Mouse (Mus musculus) neural tube, embryonic 15.5 days (tissue): ENCODE measurements around the gene Plcd3. TPM values are rescaled to one million over a fixed set of nuclear protein-coding genes. Genes with fewer than 3 reads are reported as not detected.

ENCODE experiments used
- ATAC-seq: fragments of 200-750 bp; cut with Nextera tagmentation; 2 replicates; pipeline ENCODE4 v1.8.0; 2017; ENCODE audit warnings: mild to moderate bottlenecking, moderate TSS enrichment, moderate library complexity; ENCODE audit not compliant: low FRiP score
- H3K27ac ChIP-seq: fragments of 300-500 bp; sonication (generic); replicated peaks from 2 replicates; pipeline ENCODE4 v1.5.1; 2015; ENCODE audit warnings: mild to moderate bottlenecking, inconsistent platforms
- H3K27me3 ChIP-seq: fragments of 300-500 bp; sonication (generic); replicated peaks from 2 replicates; pipeline ENCODE4 v1.6.1; 2015; ENCODE audit warnings: inconsistent platforms
- H3K36me3 ChIP-seq: fragments of 300-500 bp; sonication (generic); 2 replicates; pipeline ENCODE4 v1.6.1; 2015; ENCODE audit warnings: inconsistent platforms
- H3K4me1 ChIP-seq: fragments of 300-500 bp; sonication (generic); 2 replicates; pipeline ENCODE4 v1.6.1; 2015; ENCODE audit warnings: inconsistent platforms
- H3K4me2 ChIP-seq: fragments of 300-500 bp; sonication (generic); 2 replicates; pipeline ENCODE4 v1.6.1; 2015; ENCODE audit warnings: inconsistent platforms, mild to moderate bottlenecking, moderate library complexity
- H3K4me3 ChIP-seq: fragments of 300-500 bp; sonication (generic); replicated peaks from 2 replicates; pipeline ENCODE4 v1.5.1; 2015; ENCODE audit warnings: mild to moderate bottlenecking, inconsistent platforms
- H3K9ac ChIP-seq: fragments of 300-500 bp; sonication (generic); replicated peaks from 2 replicates; pipeline ENCODE4 v1.6.1; 2015; ENCODE audit warnings: mild to moderate bottlenecking, inconsistent platforms
- H3K9me3 ChIP-seq: fragments of 300-500 bp; sonication (generic); replicated peaks from 2 replicates; pipeline ENCODE4 v1.6.1; 2016; ENCODE audit warnings: inconsistent platforms
- WGBS: fragments of 180-500 bp; shearing (Covaris S2); methylation state at CpG from one replicate; pipeline ENCODE4 v1.1.7; 2015; ENCODE audit warnings: mixed read lengths; 5-methylcytosine and 5-hydroxymethylcytosine counted together
- polyA plus RNA-seq: library from polyadenylated mRNA; unstranded; fragments of >200 nt; fragmentation: Nextera tagmentation; extraction: Ambion mirVana; gene quantifications from 2 replicates; pipeline ENCODE4 v1.2.1, GENCODE M21; 2015

Gene Plcd3
- polyA plus RNA-seq, 1 experiment from 2014 or later, result 3.2 TPM

DNA sequence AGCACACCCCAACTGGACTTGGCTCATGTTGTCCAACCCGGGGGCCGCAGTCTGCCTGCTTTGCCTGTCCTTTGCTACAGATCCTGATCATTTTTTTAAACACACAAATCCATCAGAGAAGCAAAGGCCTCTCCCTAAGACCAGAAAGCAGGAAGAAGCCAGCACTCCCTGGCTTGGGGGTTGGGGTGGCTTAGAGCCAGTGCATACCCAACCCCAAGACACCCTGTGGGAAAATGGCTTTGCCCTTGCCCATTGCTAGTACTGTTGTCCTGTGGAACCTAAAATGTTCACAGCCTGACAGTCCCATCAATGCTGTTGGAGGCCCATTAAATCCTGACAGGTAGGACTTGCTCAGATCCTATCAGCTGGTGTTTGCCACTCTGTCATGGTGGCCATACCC lies 31.7 kb downstream of the Plcd3 start:
- no peaks in the 10 kb centered on the region for H3K27me3 ChIP-seq
- H3K4me3 ChIP-seq, result no peak overlapping the region
- no peaks in the 10 kb centered on the region; the same call in 1 of the 2 replicates for H3K4me1 ChIP-seq
- WGBS, result 98% methylated on average over 2 of the region's 2 CpGs
- no peak for ATAC-seq
- H3K9me3 ChIP-seq, result no peaks in the 10 kb centered on the region
- no peak overlapping the region for H3K9ac ChIP-seq
- H3K36me3 ChIP-seq, result peaks cover 50% of the 10 kb centered on the region
- no peak overlapping the region for H3K4me2 ChIP-seq
- H3K27ac ChIP-seq, result no peak overlapping the region

- 91% methylated on average over 11 of the region's 11 CpGs for WGBS
- Histone ChIP-seq H3K9ac (no peak overlapping the region), H3K36me3 (peaks cover 58% of the 10 kb centered on the region), H3K4me3 (no peak overlapping the region), H3K4me2 (no peak overlapping the region), H3K27me3 (no peaks in the 10 kb centered on the region), H3K9me3 (no peaks in the 10 kb centered on the region), H3K4me1 (no peaks in the 10 kb centered on the region), H3K27ac (no peak overlapping the region)
- ATAC-seq, result no peak
Measured at GRCm38 (mm10) chr11:103068884-103069283, 32.6 kb downstream of the Plcd3 start.

GRCm38 (mm10) chr11:103068272-103068671 lies 33.2 kb downstream of the Plcd3 start:
- no peak overlapping the region for H3K4me2 ChIP-seq
- no peaks in the 10 kb centered on the region for H3K27me3 ChIP-seq
- ATAC-seq, result no peak
- no peaks in the 10 kb centered on the region for H3K4me1 ChIP-seq
- H3K9ac ChIP-seq, result no peak overlapping the region
- no peaks in the 10 kb centered on the region for H3K9me3 ChIP-seq
- peaks cover 64% of the 10 kb centered on the region for H3K36me3 ChIP-seq
- WGBS, result 93% methylated on average over 4 of the region's 4 CpGs
- no peak overlapping the region for H3K27ac ChIP-seq
- no peak overlapping the region for H3K4me3 ChIP-seq

DNA sequence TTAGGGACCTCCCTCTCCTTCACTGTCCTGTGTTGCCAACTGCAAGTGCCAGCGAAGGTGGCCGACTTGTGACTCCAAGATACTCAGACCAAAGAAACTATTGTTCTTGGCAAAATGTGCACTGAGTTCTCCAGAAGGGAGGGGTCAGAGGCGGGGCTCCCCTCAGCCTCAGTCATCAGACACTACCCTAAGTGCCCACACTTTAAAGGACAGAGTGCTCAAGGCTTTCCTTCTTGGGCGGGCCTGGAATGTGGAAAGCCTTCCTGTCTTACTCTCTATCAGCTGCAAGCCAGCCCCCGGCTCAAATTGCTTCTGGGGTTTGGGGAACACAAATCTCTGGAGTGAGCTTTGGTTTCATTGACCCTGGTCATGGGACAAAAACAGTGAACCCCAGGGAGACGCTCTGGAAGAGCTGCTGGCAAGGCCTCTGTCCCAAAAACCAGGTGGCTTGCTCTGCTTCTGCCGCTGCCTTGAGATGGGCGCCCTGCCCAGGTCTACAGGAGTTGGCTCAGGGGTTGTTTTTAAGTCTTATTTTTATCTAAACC lies 33.9 kb downstream of the Plcd3 start:
- Histone ChIP-seq H3K36me3 (peaks cover 69% of the 10 kb centered on the region), H3K9me3 (no peaks in the 10 kb centered on the region), H3K9ac (no peak overlapping the region), H3K4me3 (no peak overlapping the region), H3K27me3 (no peaks in the 10 kb centered on the region), H3K27ac (no peak overlapping the region), H3K4me1 (no peaks in the 10 kb centered on the region), H3K4me2 (no peak overlapping the region)
- no peak for ATAC-seq
- 77% methylated on average over 8 of the region's 8 CpGs for WGBS

DNA sequence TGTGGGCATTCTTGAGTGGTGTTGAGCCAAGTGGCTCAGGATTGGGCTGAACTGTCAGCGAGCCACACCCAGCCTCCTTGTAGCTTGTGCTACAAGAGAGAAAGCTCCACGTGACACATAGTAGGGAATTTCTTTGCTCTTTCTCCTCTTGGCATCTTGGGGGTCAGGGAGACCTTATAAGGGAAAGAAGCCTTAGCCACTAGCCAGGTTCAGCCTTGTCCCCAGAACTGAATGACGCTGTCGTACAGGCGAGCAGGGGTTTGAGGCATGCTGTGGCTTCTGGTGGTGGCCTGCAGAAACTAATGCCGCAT lies 34.5 kb downstream of the Plcd3 start:
- ATAC-seq, result no peak
- Histone ChIP-seq H3K36me3 (peaks cover 71% of the 10 kb centered on the region), H3K4me3 (no peak overlapping the region), H3K9me3 (no peaks in the 10 kb centered on the region), H3K4me1 (no peaks in the 10 kb centered on the region), H3K4me2 (no peak overlapping the region), H3K27me3 (no peaks in the 10 kb centered on the region), H3K9ac (no peak overlapping the region), H3K27ac (no peak overlapping the region)
- WGBS, result 93% methylated on average over 6 of the region's 6 CpGs

DNA sequence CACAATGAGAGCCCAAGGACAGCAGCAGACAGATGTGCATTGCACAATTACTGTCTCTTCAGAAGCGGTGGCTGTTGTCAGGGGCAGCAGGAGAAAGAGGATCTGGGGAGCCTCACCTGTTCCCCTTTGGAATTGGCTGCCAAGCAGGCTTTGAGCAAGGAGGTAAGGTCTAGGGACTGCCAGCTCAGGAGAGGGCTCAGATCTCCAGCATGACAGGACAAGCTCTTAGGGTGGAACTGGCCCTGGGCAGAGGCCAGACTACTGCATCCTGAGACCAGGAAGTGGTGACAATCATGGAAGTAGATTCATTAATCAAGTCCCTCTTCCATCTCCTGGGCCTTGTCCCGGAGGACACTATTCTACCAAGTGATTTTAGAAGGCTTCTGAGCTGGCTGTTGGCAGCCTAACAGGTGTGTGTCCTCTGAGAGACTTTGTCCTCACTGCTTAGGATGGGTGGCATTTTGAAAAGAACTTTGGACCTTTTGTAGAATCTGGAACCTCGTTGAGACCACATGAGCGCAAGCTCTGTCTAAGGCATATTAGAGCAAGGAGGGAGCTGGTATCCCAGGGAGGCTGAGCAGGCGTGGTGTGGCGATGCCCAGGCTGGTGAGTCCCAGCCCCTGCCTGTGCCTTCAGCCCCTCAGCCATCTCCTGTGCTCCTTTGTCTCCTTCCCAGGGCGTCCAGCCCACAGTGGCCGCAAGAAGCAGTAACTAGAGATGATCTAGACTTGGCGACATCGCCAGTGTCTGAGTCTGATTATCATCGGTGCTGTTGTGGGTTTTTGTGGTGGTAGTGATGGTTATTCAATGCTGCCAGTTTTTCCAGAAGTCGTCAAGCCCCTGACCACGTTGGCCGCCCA lies 35.0 kb downstream of the Plcd3 start:
- no peaks in the 10 kb centered on the region for H3K27me3 ChIP-seq
- peaks cover 77% of the 10 kb centered on the region for H3K36me3 ChIP-seq
- H3K9me3 ChIP-seq, result no peaks in the 10 kb centered on the region
- no peak for ATAC-seq
- 90% methylated on average over 14 of the region's 14 CpGs for WGBS
- H3K27ac ChIP-seq, result no peak overlapping the region
- H3K9ac ChIP-seq, result no peak overlapping the region
- H3K4me1 ChIP-seq, result no peaks in the 10 kb centered on the region
- no peak overlapping the region for H3K4me3 ChIP-seq
- no peak overlapping the region for H3K4me2 ChIP-seq

DNA sequence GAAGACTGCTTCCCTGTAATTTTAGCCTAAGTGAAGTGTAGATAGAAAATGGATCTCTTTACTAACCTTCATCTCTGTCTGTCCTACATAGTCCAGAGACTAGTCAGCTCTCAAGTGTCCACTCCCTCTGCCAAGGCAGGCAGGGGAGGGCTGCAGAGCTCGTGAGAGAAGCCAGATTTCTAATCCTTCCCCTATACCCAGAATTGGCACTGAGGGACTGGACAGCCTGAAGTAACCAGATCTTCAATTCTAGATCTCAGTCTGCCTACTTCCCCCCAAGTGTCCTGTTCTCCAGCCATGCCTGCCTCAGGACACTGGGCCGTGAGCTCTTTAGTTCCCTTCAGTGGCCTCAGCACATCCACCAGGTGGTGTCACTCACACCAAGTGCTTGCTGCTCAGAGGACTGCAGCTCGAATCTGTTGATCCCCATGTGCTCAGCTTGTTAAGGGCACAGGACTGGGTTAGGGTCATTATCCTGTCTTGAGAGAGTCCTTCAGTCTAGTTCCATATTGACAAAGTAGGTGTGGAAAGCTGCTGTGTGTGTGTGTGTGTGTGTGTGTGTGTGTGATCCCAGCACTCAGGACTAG lies 42.9 kb downstream of the Plcd3 start:
- Histone ChIP-seq H3K4me3 (no peak overlapping the region), H3K4me2 (no peak overlapping the region), H3K4me1 (no peaks in the 10 kb centered on the region), H3K27ac (no peak overlapping the region), H3K36me3 (peaks cover 75% of the 10 kb centered on the region), H3K27me3 (no peaks in the 10 kb centered on the region), H3K9me3 (no peaks in the 10 kb centered on the region), H3K9ac (no peak overlapping the region)
- ATAC-seq, result no peak
- 81% methylated on average over 3 of the region's 3 CpGs for WGBS

DNA sequence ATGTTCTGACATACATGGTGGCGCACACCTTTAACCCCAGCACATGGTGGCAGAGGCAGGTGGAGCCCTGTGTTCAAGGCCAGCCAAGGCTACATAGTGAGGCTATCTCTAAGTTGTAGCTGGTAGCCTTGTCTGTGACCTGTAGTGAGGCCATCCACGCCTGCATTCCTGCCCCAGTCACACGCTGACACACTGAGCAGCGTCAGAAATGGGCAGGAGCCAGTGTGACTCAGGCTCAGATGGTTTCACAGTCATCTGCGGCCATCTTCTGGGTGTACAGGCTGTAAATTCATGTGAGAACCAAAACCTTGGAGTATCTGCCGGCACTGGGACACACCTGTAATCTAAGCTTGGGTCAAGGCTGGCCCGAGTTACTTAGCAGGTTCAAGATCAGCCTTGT lies 44.8 kb downstream of the Plcd3 start:
- no peak overlapping the region for H3K4me3 ChIP-seq
- no peaks in the 10 kb centered on the region for H3K4me1 ChIP-seq
- H3K27ac ChIP-seq, result no peak overlapping the region
- H3K27me3 ChIP-seq, result no peaks in the 10 kb centered on the region
- H3K4me2 ChIP-seq, result no peak overlapping the region
- no peak for ATAC-seq
- WGBS, result 98% methylated on average over 7 of the region's 7 CpGs
- no peak overlapping the region for H3K9ac ChIP-seq
- no peaks in the 10 kb centered on the region for H3K9me3 ChIP-seq
- H3K36me3 ChIP-seq, result peaks cover 78% of the 10 kb centered on the region

DNA sequence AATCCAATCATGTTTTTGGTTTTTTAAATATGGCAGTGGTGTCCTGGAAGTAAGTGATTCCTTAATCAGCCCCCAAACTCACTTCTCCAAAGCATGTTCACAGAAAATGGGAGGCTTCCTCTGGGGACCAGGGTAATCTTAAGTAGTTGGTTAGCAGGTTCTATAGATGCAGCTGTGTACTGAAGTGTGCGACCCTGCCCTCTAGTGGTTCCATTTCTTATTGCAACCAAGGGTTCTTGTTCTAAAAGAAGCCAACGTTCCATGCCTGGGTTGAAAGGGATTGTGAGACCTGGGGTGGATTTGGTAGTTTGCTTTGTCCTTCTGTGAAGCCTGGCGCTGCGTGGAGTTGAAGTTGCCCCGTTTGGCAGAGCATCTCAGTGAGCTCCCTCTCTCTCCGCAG lies 46.7 kb downstream of the Plcd3 start:
- no peak overlapping the region for H3K4me3 ChIP-seq
- H3K4me1 ChIP-seq, result no peaks in the 10 kb centered on the region
- no peaks in the 10 kb centered on the region for H3K9me3 ChIP-seq
- H3K27me3 ChIP-seq, result no peaks in the 10 kb centered on the region
- H3K9ac ChIP-seq, result no peak overlapping the region
- no peak overlapping the region for H3K4me2 ChIP-seq
- no peak overlapping the region for H3K27ac ChIP-seq
- peaks cover 79% of the 10 kb centered on the region for H3K36me3 ChIP-seq
- 45% methylated on average over 6 of the region's 6 CpGs for WGBS
- ATAC-seq, result no peak

DNA sequence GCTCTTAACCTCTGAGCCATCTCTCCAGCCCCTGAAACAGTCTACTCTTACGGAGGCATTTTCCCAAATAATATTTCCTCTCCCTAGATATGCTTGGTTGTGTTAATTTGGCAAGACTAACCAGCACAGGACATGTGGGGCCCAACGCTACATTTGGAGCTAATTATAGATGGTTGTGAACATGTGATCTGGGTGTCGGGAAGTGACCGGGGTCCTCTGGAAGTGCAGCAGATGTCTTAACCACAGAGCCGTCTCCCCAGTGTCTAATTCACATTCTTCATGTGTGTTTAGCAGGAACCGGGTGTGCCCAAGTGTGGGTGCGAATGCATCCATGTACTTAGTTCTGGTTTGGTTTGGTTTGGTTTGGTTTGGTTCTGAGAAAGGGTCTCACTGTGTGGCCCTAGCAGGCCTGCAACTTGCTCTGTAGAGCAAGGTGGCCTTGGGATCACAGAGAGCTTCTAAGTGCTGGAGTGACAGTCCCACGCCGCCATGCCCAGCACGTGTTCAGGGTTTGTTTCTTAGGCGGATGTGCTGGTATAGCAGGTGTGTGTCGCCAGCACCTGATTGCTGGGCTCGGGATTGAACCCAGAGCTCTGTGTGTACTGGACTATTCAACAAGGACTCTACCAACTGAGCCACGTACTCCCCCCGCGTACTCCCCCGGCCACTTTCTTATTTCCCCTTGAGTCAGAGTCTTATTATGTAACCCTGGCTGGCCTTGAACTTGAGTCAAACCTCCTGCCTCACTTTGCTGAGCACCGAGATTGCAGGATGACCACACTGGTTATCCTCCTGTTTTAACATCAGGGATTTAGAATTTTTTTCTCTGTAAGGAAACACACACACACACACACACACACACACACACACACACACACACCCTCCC lies 48.0 kb downstream of the Plcd3 start:
- WGBS, result 93% methylated on average over 18 of the region's 18 CpGs
- no peaks in the 10 kb centered on the region for H3K27me3 ChIP-seq
- H3K27ac ChIP-seq, result no peak overlapping the region
- H3K9ac ChIP-seq, result no peak overlapping the region
- H3K4me3 ChIP-seq, result no peak overlapping the region
- no peak for ATAC-seq
- H3K4me1 ChIP-seq, result no peaks in the 10 kb centered on the region
- no peak overlapping the region for H3K4me2 ChIP-seq
- no peaks in the 10 kb centered on the region for H3K9me3 ChIP-seq
- peaks cover 69% of the 10 kb centered on the region for H3K36me3 ChIP-seq

- Histone ChIP-seq H3K9me3 (no peaks in the 10 kb centered on the region), H3K27ac (no peak overlapping the region), H3K27me3 (no peaks in the 10 kb centered on the region), H3K9ac (no peak overlapping the region), H3K4me3 (no peak overlapping the region), H3K36me3 (peaks cover 62% of the 10 kb centered on the region), H3K4me1 (no peaks in the 10 kb centered on the region), H3K4me2 (no peak overlapping the region)
- ATAC-seq, result no peak
- WGBS, result 93% methylated on average over 6 of the region's 6 CpGs
Measured at GRCm38 (mm10) chr11:103052078-103052477, 49.4 kb downstream of the Plcd3 start.
